Mouse (Mus musculus) myocyte (in vitro differentiated cells): ENCODE data around the gene Ssbp2. TPM values are rescaled to one million over a fixed set of nuclear protein-coding genes. Genes with fewer than 3 reads are reported as not detected.

Source experiments
- H3K27me3 ChIP-seq: one replicate; pipeline ENCODE4 v1.6.1; 2011; ENCODE audit not compliant: control insufficient read depth, insufficient read depth, insufficient read length
- H3K36me3 ChIP-seq: one replicate; pipeline ENCODE4 v1.6.1; 2011; ENCODE audit not compliant: control insufficient read depth, insufficient read depth
- H3K4me2 ChIP-seq: one replicate; pipeline ENCODE4 v1.6.1; 2011; ENCODE audit warnings: low read depth, control low read depth
- H3K4me3 ChIP-seq: one replicate; pipeline ENCODE4 v1.5.1; 2011; ENCODE audit warnings: mild to moderate bottlenecking, control low read depth, moderate library complexity
- H3K79me2 ChIP-seq: one replicate; pipeline ENCODE4 v1.6.1; 2011; ENCODE audit not compliant: control insufficient read depth, insufficient read depth
- H3ac ChIP-seq: one replicate; pipeline ENCODE4 v1.6.1; 2011; ENCODE audit not compliant: control insufficient read depth, insufficient read length
- CEBPB ChIP-seq: IDR thresholded peaks from 2 replicates; pipeline ENCODE4 v1.6.1; 2011; ENCODE audit warnings: mild to moderate bottlenecking, moderate library complexity; ENCODE audit not compliant: poor library complexity, insufficient read depth, severe bottlenecking
- E2F4 ChIP-seq: IDR thresholded peaks from one replicate; pipeline ENCODE4 v1.6.1; 2011; ENCODE audit warnings: mild to moderate bottlenecking, control low read depth, moderate library complexity; ENCODE audit not compliant: insufficient read depth
- MAX ChIP-seq: IDR thresholded peaks from one replicate; pipeline ENCODE4 v1.6.1; 2011; ENCODE audit warnings: low read depth, mild to moderate bottlenecking, control low read depth
- MYOD1 ChIP-seq, 3 experiments: IDR thresholded peaks; one replicate each; pipeline ENCODE4 v1.6.1; 2011; ENCODE audit warnings: control low read depth in 2 of 3, low read depth in 2 of 3, mild to moderate bottlenecking in 2 of 3, moderate library complexity in 1 of 3; ENCODE audit not compliant: insufficient read length in 2 of 3, control insufficient read depth in 1 of 3
- MYOG ChIP-seq, 3 experiments: IDR thresholded peaks; one replicate each; pipeline ENCODE4 v1.6.1; 2011; ENCODE audit warnings: control low read depth in 2 of 3, low read depth in 2 of 3, mild to moderate bottlenecking in 2 of 3; ENCODE audit not compliant: insufficient read length in 2 of 3, control insufficient read depth in 1 of 3, insufficient read depth in 1 of 3
- POLR2A ChIP-seq: IDR thresholded peaks from one replicate; pipeline ENCODE4 v1.6.1; 2011; ENCODE audit warnings: low read depth, mild to moderate bottlenecking, control low read depth, moderate library complexity; ENCODE audit not compliant: insufficient read length
- POLR2AphosphoS2 ChIP-seq: IDR thresholded peaks from one replicate; pipeline ENCODE4 v1.6.1; 2011; ENCODE audit warnings: low read depth, control low read depth; ENCODE audit not compliant: insufficient read length
- REST ChIP-seq: IDR thresholded peaks from one replicate; pipeline ENCODE4 v1.6.1; 2011; ENCODE audit warnings: mild to moderate bottlenecking, control low read depth, moderate library complexity; ENCODE audit not compliant: insufficient read depth, insufficient read length
- SRF ChIP-seq: IDR thresholded peaks from one replicate; pipeline ENCODE4 v1.6.1; 2011; ENCODE audit warnings: low read depth; ENCODE audit not compliant: control insufficient read depth, insufficient read length
- TCF12 ChIP-seq: IDR thresholded peaks from one replicate; pipeline ENCODE4 v1.6.1; 2011; ENCODE audit warnings: mild to moderate bottlenecking, control low read depth; ENCODE audit not compliant: poor library complexity, insufficient read depth, severe bottlenecking
- TCF3 ChIP-seq: IDR thresholded peaks from one replicate; pipeline ENCODE4 v1.6.1; 2011; ENCODE audit warnings: low read depth, control low read depth; ENCODE audit not compliant: insufficient read length
- USF1 ChIP-seq: IDR thresholded peaks from one replicate; pipeline ENCODE4 v1.6.1; 2011; ENCODE audit warnings: low read depth, mild to moderate bottlenecking, control low read depth, moderate library complexity
- polyA plus RNA-seq: library from polyadenylated mRNA; unstranded; fragments of >200 nt; fragmentation: generic; extraction: Trizol; gene quantifications from one replicate; pipeline ENCODE4 v1.2.1, GENCODE M21; 2012; ENCODE audit warnings: missing spikeins

The Ssbp2 gene
- polyA plus RNA-seq, 1 experiment: 52.1 TPM

GRCm38 (mm10) chr13:91430867-91431266 lies 29.2 kb upstream of the Ssbp2 start:
- H3K4me2 ChIP-seq: peak overlapping the region; percentile 75
- H3K79me2 ChIP-seq: no peaks in the 10 kb centered on the region
- H3K36me3 ChIP-seq: no peaks in the 10 kb centered on the region
- TF ChIP-seq USF1 (no peak), TCF3 (no peak), SRF (no peak), MYOD1 (IDR thresholded peaks at IDR 0.05; ENCODE audit: control insufficient read depth in 1 of 3, insufficient read length in 2 of 3, low read depth in 2 of 3) (no peak), REST (no peak), MYOG (IDR thresholded peaks at IDR 0.05; ENCODE audit: control insufficient read depth in 1 of 3, insufficient read depth in 1 of 3, insufficient read length in 2 of 3, low read depth in 2 of 3) (no peak)
- H3K27me3 ChIP-seq: no peaks in the 10 kb centered on the region
- no peak overlapping the region for H3ac ChIP-seq
- H3K4me3 ChIP-seq: no peak overlapping the region

- H3K4me2 ChIP-seq: peak overlapping the region; percentile 75
- TF ChIP-seq CEBPB (no peak), TCF12 (no peak), MYOG (IDR thresholded peaks at IDR 0.05; ENCODE audit: control insufficient read depth in 1 of 3, insufficient read depth in 1 of 3, insufficient read length in 2 of 3, low read depth in 2 of 3) (no peak), E2F4 (no peak), TCF3 (no peak), POLR2A (no peak), POLR2AphosphoS2 (no peak), REST (no peak), USF1 (no peak), SRF (no peak), MYOD1 (IDR thresholded peaks at IDR 0.05; ENCODE audit: control insufficient read depth in 1 of 3, insufficient read length in 2 of 3, low read depth in 2 of 3) (no peak), MAX (no peak)
- no peak overlapping the region for H3K4me3 ChIP-seq
- no peaks in the 10 kb centered on the region for H3K36me3 ChIP-seq
- no peaks in the 10 kb centered on the region for H3K27me3 ChIP-seq
- no peaks in the 10 kb centered on the region for H3K79me2 ChIP-seq
- H3ac ChIP-seq: no peak overlapping the region
These were observed 28.4 kb upstream of the Ssbp2 start for GRCm38 (mm10) chr13:91431392-91432355.

- Histone ChIP-seq H3K27me3 (no peaks in the 10 kb centered on the region), H3ac (no peak overlapping the region), H3K4me2 (no peak overlapping the region), H3K79me2 (no peaks in the 10 kb centered on the region), H3K4me3 (no peak overlapping the region), H3K36me3 (no peaks in the 10 kb centered on the region)
- no peak for TF ChIP-seq REST
- TF ChIP-seq MYOD1 (IDR thresholded peaks at IDR 0.05; ENCODE audit: control insufficient read depth in 1 of 3, insufficient read length in 2 of 3, low read depth in 2 of 3): no peak
- TF ChIP-seq CEBPB: no peak
- no peak for TF ChIP-seq MAX
- TF ChIP-seq TCF3: no peak
- no peak for TF ChIP-seq TCF12
- TF ChIP-seq POLR2AphosphoS2: no peak
- no peak for TF ChIP-seq MYOG (IDR thresholded peaks at IDR 0.05; ENCODE audit: control insufficient read depth in 1 of 3, insufficient read depth in 1 of 3, insufficient read length in 2 of 3, low read depth in 2 of 3)
- no peak for TF ChIP-seq POLR2A
- no peak for TF ChIP-seq SRF
- no peak for TF ChIP-seq E2F4
- TF ChIP-seq USF1: no peak
These were observed 27.1 kb upstream of the Ssbp2 start for GRCm38 (mm10) chr13:91433021-91433420.

- TF ChIP-seq MYOD1 (IDR thresholded peaks at IDR 0.05; ENCODE audit: control insufficient read depth in 1 of 3, insufficient read length in 2 of 3, low read depth in 2 of 3) (no peak), E2F4 (no peak), REST (no peak), TCF12 (no peak), MYOG (IDR thresholded peaks at IDR 0.05; ENCODE audit: control insufficient read depth in 1 of 3, insufficient read depth in 1 of 3, insufficient read length in 2 of 3, low read depth in 2 of 3) (no peak), POLR2A (no peak), POLR2AphosphoS2 (no peak), CEBPB (no peak), SRF (no peak), USF1 (no peak), TCF3 (no peak), MAX (no peak)
- Histone ChIP-seq H3K4me3 (no peak overlapping the region), H3K36me3 (no peaks in the 10 kb centered on the region), H3K4me2 (no peak overlapping the region), H3K27me3 (no peaks in the 10 kb centered on the region), H3K79me2 (no peaks in the 10 kb centered on the region), H3ac (no peak overlapping the region)
These were observed 22.2 kb upstream of the Ssbp2 start for GRCm38 (mm10) chr13:91437931-91438330.
